Mouse (Mus musculus): ENCODE measurements around the gene Ppp5c.
"Not testable (repeated sequence)": the region's sequence is repeated elsewhere in the genome, so short reads cannot be mapped to it uniquely, and the experiment has no call there.

The Ppp5c gene

GRCm38 (mm10) chr7:17027588-17028343 lies at the start of gene Ppp5c:
Gene Ppp5c, minus strand, starts transcription at chr7:17027924.
- peak; percentile 85 to 92 for DNase-seq (ENCODE audit: low spot score in 2 of 2)

GRCm38 (mm10) chr7:17076542-17076941 lies 48.8 kb upstream of the Ppp5c start:
- no peak for DNase-seq (ENCODE audit: low spot score in 2 of 2)

GRCm38 (mm10) chr7:17073904-17074615 lies 46.3 kb upstream of the Ppp5c start, which contains the start of gene Psg16:
Gene Psg16, plus strand, starts transcription at chr7:17074040.
- DNase-seq (ENCODE audit: low spot score in 2 of 2) = peak; percentile 41 to 52

- no peak for DNase-seq (ENCODE audit: low spot score in 2 of 2)
Measured at GRCm38 (mm10) chr7:17073513-17073903, 45.8 kb upstream of the Ppp5c start.

GRCm38 (mm10) chr7:17067651-17068050 lies 39.9 kb upstream of the Ppp5c start:
- not testable (repeated sequence) for DNase-seq (ENCODE audit: low spot score in 2 of 2)

GRCm38 (mm10) chr7:17067000-17067399 lies 39.3 kb upstream of the Ppp5c start:
- no peak for DNase-seq (ENCODE audit: low spot score in 2 of 2)

GRCm38 (mm10) chr7:17066412-17066811 lies 38.7 kb upstream of the Ppp5c start:
- DNase-seq (ENCODE audit: low spot score in 2 of 2) = peak in 1 of 2 experiments; percentile 84

- DNase-seq (ENCODE audit: low spot score in 2 of 2) = no peak
Measured at GRCm38 (mm10) chr7:17065620-17066019, 37.9 kb upstream of the Ppp5c start.

GRCm38 (mm10) chr7:17062845-17063244 lies 35.1 kb upstream of the Ppp5c start:
- no peak for DNase-seq (ENCODE audit: low spot score in 2 of 2)

GRCm38 (mm10) chr7:17062389-17062788 lies 34.7 kb upstream of the Ppp5c start, which contains the start of gene Hif3a:
Gene Hif3a, minus strand, starts transcription at chr7:17062427.
- DNase-seq (ENCODE audit: low spot score in 2 of 2) = peak in 1 of 2 experiments; percentile 70

GRCm38 (mm10) chr7:17060782-17061605 lies 33.3 kb upstream of the Ppp5c start:
- DNase-seq (ENCODE audit: low spot score in 2 of 2) = peak; percentile 19 to 34

GRCm38 (mm10) chr7:17060031-17060781 lies 32.5 kb upstream of the Ppp5c start:
- DNase-seq (ENCODE audit: low spot score in 2 of 2) = peak; percentile 80 to 86

- DNase-seq (ENCODE audit: low spot score in 2 of 2) = peak; percentile 6 to 8
Measured at GRCm38 (mm10) chr7:17059463-17059844, 31.7 kb upstream of the Ppp5c start.

GRCm38 (mm10) chr7:17058816-17059462 lies 31.2 kb upstream of the Ppp5c start:
- peak in 1 of 2 experiments; percentile 20 for DNase-seq (ENCODE audit: low spot score in 2 of 2)

- peak; percentile 66 to 86 for DNase-seq (ENCODE audit: low spot score in 2 of 2)
Measured at GRCm38 (mm10) chr7:17058071-17058689, 30.5 kb upstream of the Ppp5c start.

- DNase-seq (ENCODE audit: low spot score in 2 of 2) = peak in 1 of 2 experiments; percentile 3
Measured at GRCm38 (mm10) chr7:17056601-17057523, 29.1 kb upstream of the Ppp5c start.

- peak; percentile 84 to 88 for DNase-seq (ENCODE audit: low spot score in 2 of 2)
Measured at GRCm38 (mm10) chr7:17056081-17056581, 28.4 kb upstream of the Ppp5c start.

GRCm38 (mm10) chr7:17055287-17055946 lies 27.7 kb upstream of the Ppp5c start:
- peak in 1 of 2 experiments; percentile 2 for DNase-seq (ENCODE audit: low spot score in 2 of 2)

Measured in frontal cortex, postnatal 10 days (tissue).